Mouse (Mus musculus): ENCODE measurements around the gene Dapp1.
A peak's percentile ranks its signal among the peaks of the same experiment; 100 is the strongest.
"Not testable (repeated sequence)": the region's sequence is repeated elsewhere in the genome, so short reads cannot be mapped to it uniquely, and the experiment has no call there.

Dapp1 gene

DNA sequence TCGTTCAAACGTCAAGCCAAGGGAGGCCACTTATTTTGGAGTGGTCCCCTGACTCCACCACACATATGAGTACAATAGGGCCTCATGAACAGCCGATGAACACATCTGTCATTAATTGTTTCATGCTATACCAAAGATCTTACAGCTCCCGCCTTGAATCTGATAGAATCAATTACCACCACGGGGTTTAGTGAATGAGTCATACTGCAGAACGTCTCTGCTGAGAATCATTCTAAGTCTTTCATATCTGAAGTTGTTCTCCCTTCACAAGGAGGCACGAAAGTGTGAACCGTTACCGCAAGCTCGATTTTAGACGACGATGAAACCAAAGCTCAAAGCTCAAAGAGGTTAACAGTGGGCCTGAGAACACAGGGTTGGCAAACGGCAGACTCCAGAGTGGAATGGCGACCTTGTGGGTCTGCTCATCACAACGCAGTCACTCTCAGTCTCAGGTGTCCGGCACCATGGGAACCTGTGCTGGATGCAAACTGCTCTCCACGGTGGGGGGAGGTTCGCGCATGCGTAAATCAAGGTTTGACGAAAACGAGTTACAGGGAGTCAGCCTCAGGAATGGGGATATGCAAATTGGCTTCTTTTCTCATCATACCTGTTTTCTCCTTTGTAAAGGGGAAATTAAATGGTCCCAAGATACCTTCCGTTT, 27.0 kb downstream of the Dapp1 start:
- DNase-seq (ENCODE audit: low spot score) = no peak

GRCm38 (mm10) chr3:137952914-137953880, 28.1 kb downstream of the Dapp1 start:
- DNase-seq (ENCODE audit: low spot score) = peak; percentile 63

GRCm38 (mm10) chr3:137952225-137952913, 29.0 kb downstream of the Dapp1 start:
- DNase-seq (ENCODE audit: low spot score) = no peak

GRCm38 (mm10) chr3:137951819-137952218, 29.5 kb downstream of the Dapp1 start:
- no peak for DNase-seq (ENCODE audit: low spot score)

GRCm38 (mm10) chr3:137951302-137951701, 30.0 kb downstream of the Dapp1 start:
- not testable (repeated sequence) for DNase-seq (ENCODE audit: low spot score)

DNA sequence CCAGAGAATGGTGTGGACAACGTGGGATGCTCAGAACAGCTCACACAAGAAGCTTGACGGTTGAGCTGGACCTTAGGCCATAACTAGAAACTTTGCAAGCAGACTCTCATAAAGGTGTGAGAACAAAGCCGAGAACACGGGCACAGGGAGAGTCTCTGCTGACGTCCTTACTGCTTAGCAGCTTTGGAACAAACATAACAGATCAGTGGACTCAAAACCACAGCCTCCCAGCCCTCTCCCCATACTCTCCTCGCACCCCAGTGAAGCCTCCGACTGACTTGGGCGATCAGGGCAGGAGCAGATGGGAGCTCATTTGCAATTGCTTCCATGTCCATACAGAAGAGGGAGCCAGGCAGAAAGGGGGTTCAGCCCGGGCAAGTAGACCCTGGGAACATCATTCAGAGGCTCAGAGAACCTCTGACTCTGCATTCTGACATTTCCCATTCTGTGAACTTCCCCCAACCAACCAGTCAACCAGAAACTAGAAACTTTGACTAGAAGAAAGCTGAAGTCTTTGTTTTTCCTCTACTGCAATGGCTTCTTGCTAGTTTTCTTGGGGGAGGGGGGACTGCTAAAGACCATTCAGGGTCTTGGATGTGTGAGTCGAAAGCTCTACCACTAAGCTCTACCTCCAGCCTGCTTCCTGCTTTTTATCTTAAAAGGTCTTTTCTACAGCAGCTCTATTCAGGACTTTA, 31.0 kb downstream of the Dapp1 start:
- DNase-seq (ENCODE audit: low spot score) = no peak

DNA sequence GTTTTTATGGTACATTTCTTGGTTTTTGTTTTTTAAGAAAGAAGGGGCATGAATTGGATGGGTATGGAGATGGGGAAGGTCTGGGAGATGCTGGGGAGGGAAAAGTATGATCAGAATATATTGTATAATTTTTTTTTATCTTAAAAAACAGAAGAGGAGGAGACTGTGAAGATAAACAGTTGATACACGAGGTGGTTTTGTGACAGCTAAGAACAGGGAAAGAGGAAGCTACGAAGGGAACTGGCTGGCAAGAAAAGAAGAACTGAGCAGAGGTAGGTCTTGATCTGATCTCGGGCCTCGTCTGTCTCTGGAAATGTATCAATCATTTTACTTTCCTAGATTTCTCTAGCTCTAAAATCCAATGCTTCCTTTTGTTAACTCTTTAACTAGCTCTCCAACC, 33.8 kb downstream of the Dapp1 start:
- no peak for DNase-seq (ENCODE audit: low spot score)

DNA sequence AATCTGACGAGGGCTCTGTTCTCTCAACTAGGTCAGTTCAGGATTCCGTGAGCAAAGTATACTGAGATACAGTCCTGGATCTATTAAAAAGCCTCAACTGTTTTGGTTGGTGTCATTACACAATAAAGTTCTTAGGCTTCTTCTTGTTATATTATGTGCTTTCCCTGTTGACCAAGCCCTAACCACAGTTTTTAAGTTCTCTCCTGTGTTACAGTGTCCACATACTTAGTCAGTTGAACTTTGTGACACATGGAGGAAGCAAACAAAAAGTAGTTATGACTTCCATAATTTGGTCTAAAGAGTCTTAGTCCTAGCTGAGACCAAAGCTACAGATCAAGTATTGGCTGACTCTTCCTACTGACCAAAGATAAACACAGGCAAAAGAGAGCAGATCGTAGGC, 34.5 kb downstream of the Dapp1 start:
- DNase-seq (ENCODE audit: low spot score) = no peak

DNA sequence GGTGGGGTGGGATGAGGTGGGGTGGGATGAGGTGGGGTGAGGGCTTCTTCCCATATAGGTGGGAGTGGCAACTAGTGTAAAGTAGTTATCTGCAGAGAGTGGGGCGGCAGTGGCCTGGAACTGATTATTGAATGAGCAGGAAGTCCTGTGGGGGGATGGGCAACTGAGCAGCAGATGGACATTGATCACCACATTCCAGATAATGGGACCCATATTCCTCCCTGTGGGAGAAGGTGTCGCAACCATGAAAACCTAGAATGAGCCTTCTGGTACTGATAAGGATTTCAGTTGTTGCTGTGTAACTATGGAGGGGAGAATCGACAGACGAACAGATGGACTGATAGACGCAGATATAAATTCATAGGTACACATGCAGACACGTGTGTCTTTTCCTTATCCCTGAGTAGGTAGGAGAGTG, 37.6 kb downstream of the Dapp1 start:
- DNase-seq (ENCODE audit: low spot score) = no peak

DNA sequence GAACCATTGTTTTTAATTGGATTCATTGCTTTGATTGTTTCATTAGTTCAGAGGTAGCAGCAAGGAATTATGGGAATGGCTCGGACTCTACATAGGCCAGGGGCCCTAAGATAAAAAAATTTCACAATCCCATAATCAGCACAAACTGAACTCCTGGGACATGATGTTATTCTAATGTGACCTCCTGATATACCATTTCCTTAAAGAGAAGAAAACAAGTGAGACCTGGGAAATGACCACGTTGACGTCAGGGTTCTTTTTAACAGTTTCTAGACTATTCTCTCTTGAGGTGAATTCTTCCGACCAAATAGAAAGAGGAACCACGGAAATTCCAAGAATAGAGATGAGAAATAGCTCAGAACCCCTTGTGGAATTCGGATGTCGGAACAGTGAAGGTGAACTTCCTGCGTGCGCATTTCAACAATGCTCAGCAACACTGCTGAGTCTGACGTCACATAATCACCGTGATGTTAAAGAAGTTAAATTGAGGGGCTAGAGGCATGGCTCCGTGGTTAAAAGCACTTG, 39.2 kb downstream of the Dapp1 start:
- DNase-seq (ENCODE audit: low spot score) = no peak

- no peak for DNase-seq (ENCODE audit: low spot score)
These were observed 39.8 kb downstream of the Dapp1 start for GRCm38 (mm10) chr3:137941555-137941954.

DNA sequence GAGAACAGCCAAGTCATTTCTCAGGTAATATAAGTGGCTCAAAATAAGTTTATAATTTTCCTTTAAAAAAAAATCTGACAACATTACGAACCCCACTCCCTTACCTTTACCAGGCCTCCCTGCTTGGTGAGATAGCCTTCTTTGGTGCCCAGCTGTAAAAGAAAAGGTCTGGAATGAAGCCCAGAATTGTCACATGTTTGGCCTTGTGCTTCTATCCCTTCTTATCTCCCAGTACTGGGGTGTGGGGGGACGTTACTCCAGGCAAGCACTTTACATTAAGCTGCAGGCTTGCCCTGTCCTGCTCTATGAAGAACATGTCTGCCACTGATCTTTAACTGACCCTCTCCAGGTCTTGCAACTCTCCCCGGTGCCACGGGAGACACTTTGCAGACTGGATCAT, 40.6 kb downstream of the Dapp1 start:
- no peak for DNase-seq (ENCODE audit: low spot score)

- peak; percentile 69 for DNase-seq (ENCODE audit: low spot score)
These were observed 42.7 kb downstream of the Dapp1 start for GRCm38 (mm10) chr3:137938608-137939007.

- peak; percentile 38 for DNase-seq (ENCODE audit: low spot score)
These were observed 44.8 kb downstream of the Dapp1 start for GRCm38 (mm10) chr3:137936541-137936940.

GRCm38 (mm10) chr3:137935570-137936525, 45.5 kb downstream of the Dapp1 start:
- peak; percentile 42 for DNase-seq (ENCODE audit: low spot score)

GRCm38 (mm10) chr3:137933986-137934385, 47.4 kb downstream of the Dapp1 start:
- no peak for DNase-seq (ENCODE audit: low spot score)

- DNase-seq (ENCODE audit: low spot score) = no peak
These were observed 48.6 kb downstream of the Dapp1 start for GRCm38 (mm10) chr3:137932748-137933147.

DNA sequence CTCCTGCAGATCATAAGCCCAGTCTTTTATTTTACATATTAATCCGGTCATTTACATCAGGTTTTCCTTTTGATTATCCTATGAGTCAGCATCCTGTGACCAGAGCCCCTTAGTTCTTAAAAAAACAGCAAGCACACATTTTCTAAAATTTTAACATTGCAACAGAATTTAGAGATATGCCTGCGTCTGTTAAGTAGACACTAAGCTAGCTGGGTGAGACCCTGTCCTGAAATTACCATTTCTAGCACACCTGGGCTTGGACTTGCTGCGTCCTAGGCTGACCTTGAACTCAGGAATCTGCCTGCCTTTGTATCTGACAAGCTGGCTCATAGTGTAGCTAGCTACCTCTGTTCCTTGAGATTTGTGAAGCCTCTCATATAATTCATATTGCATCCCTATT, 51.4 kb downstream of the Dapp1 start:
- DNase-seq (ENCODE audit: low spot score) = no peak

GRCm38 (mm10) chr3:137927010-137927409, 54.3 kb downstream of the Dapp1 start:
- no peak for DNase-seq (ENCODE audit: low spot score)

GRCm38 (mm10) chr3:137920594-137920993, 60.8 kb downstream of the Dapp1 start:
- DNase-seq (ENCODE audit: low spot score) = no peak

- DNase-seq (ENCODE audit: low spot score) = no peak
These were observed 61.9 kb downstream of the Dapp1 start for GRCm38 (mm10) chr3:137919398-137919797.
